Mouse (Mus musculus) CH12.LX (cell line): ENCODE data around the gene Tmem59l. TPM values are rescaled to one million over a fixed set of nuclear protein-coding genes. Genes with fewer than 3 reads are reported as not detected.

Experiments used
- DNase-seq: peaks from one replicate; pipeline ENCODE4 v3.0.0-alpha.2; 2013; ENCODE audit errors: extremely low read depth
- H3K27ac ChIP-seq: 2 replicates; pipeline ENCODE4 v1.5.1; 2012; ENCODE audit warnings: low read depth, mild to moderate bottlenecking, control low read depth, moderate library complexity; ENCODE audit not compliant: insufficient read depth
- H3K27me3 ChIP-seq: replicated peaks from 2 replicates; pipeline ENCODE3; 2012; ENCODE audit warnings: inconsistent platforms
- H3K36me3 ChIP-seq, 2 experiments: replicated peaks in 1 of 2; 2 replicates each; pipeline versions ENCODE3 to v1.6.1; 2012; ENCODE audit warnings: inconsistent platforms in 1 of 2, low read length in 1 of 2, mild to moderate bottlenecking in 1 of 2, mixed read lengths in 1 of 2, moderate library complexity in 1 of 2; ENCODE audit not compliant: control insufficient read depth in 1 of 2, insufficient read depth in 1 of 2
- H3K4me1 ChIP-seq, 2 experiments: 2 replicates each; pipeline ENCODE4 v1.6.1; 2012; ENCODE audit warnings: inconsistent platforms in 1 of 2, moderate library complexity in 1 of 2; ENCODE audit not compliant: insufficient read depth in 2 of 2, control insufficient read depth in 1 of 2
- H3K4me2 ChIP-seq: 2 replicates; pipeline ENCODE4 v1.6.1; 2012; ENCODE audit warnings: low read depth, mild to moderate bottlenecking, control low read depth; ENCODE audit not compliant: poor library complexity, insufficient read depth, severe bottlenecking
- H3K4me3 ChIP-seq, 3 experiments: fragments of 150-350 bp in 1 of 3; sonication (generic) in 1 of 3; replicated peaks in 1 of 3; 2 replicates each; pipeline versions ENCODE3 to v1.5.1; 2011 to 2012; ENCODE audit warnings: low read depth in 2 of 3, low read length in 2 of 3, mild to moderate bottlenecking in 2 of 3, moderate library complexity in 2 of 3, control low read depth in 1 of 3, improper control_type of control experiment in 1 of 3, inconsistent platforms in 1 of 3, mixed read lengths in 1 of 3; ENCODE audit not compliant: poor library complexity in 1 of 3
- H3K79me2 ChIP-seq: replicated peaks from 2 replicates; pipeline ENCODE4 v1.6.1; 2012; ENCODE audit warnings: mild to moderate bottlenecking, moderate library complexity; ENCODE audit not compliant: control insufficient read depth, poor library complexity, insufficient read depth, severe bottlenecking; ENCODE audit errors: extremely low read depth
- H3K9ac ChIP-seq: 2 replicates; pipeline ENCODE4 v1.6.1; 2012; ENCODE audit warnings: low read depth, mild to moderate bottlenecking, control low read depth, moderate library complexity; ENCODE audit not compliant: insufficient read depth
- H3K9me3 ChIP-seq: replicated peaks from 2 replicates; pipeline ENCODE3; 2012; ENCODE audit warnings: low read length, inconsistent platforms, mixed read lengths
- CHD1 ChIP-seq: IDR thresholded peaks from 2 replicates; pipeline ENCODE4 v1.6.1; 2012; ENCODE audit warnings: low read depth, low read length, improper control_type of control experiment, inconsistent platforms
- E2F4 ChIP-seq: IDR thresholded peaks from 2 replicates; pipeline ENCODE4 v1.6.1; 2011; ENCODE audit warnings: low read depth, low read length, improper control_type of control experiment; ENCODE audit not compliant: insufficient replicate concordance
- ETS1 ChIP-seq: conservative IDR thresholded peaks from 2 replicates; pipeline ENCODE4 v1.6.1; 2012; ENCODE audit warnings: low read depth, mild to moderate bottlenecking, inconsistent platforms, low read length, improper control_type of control experiment, moderate library complexity
- JUN ChIP-seq: IDR thresholded peaks from 2 replicates; pipeline ENCODE4 v1.6.1; 2011; ENCODE audit warnings: low read depth, mild to moderate bottlenecking, low read length, improper control_type of control experiment, moderate library complexity; ENCODE audit not compliant: insufficient read depth
- JUND ChIP-seq: conservative IDR thresholded peaks from 2 replicates; pipeline ENCODE4 v1.6.1; 2011; ENCODE audit warnings: low read depth, low read length, improper control_type of control experiment
- KAT2A ChIP-seq: IDR thresholded peaks from 2 replicates; pipeline ENCODE4 v1.6.1; 2012; ENCODE audit warnings: low read length, improper control_type of control experiment, inconsistent platforms; ENCODE audit not compliant: insufficient replicate concordance
- MEF2A ChIP-seq: IDR thresholded peaks from 2 replicates; pipeline ENCODE4 v1.6.1; 2014; ENCODE audit warnings: low read depth, mild to moderate bottlenecking, inconsistent platforms, low read length, improper control_type of control experiment, borderline replicate concordance
- NRF1 ChIP-seq: IDR thresholded peaks from 2 replicates; pipeline ENCODE4 v1.6.1; 2014; ENCODE audit warnings: low read depth, mild to moderate bottlenecking, inconsistent platforms, low read length, improper control_type of control experiment, moderate library complexity
- POLR2A ChIP-seq: IDR thresholded peaks from 2 replicates; pipeline ENCODE4 v1.6.1; 2011; ENCODE audit warnings: low read depth, mild to moderate bottlenecking, improper control_type of control experiment, low read length
- RAD21 ChIP-seq: IDR thresholded peaks from 2 replicates; pipeline ENCODE4 v1.6.1; 2011; ENCODE audit warnings: low read depth, mild to moderate bottlenecking, low read length, improper control_type of control experiment, moderate library complexity
- SIN3A ChIP-seq: IDR thresholded peaks from 2 replicates; pipeline ENCODE4 v1.6.1; 2012; ENCODE audit warnings: low read length, improper control_type of control experiment, inconsistent platforms
- SMC3 ChIP-seq: IDR thresholded peaks from 2 replicates; pipeline ENCODE4 v1.6.1; 2011; ENCODE audit warnings: low read depth, low read length, improper control_type of control experiment
- UBTF ChIP-seq: IDR thresholded peaks from 2 replicates; pipeline ENCODE4 v1.6.1; 2012; ENCODE audit warnings: low read depth, mild to moderate bottlenecking, inconsistent platforms, low read length, improper control_type of control experiment, moderate library complexity
- USF1 ChIP-seq: IDR thresholded peaks from 2 replicates; pipeline ENCODE4 v1.6.1; 2014; ENCODE audit warnings: low read depth, mild to moderate bottlenecking, inconsistent platforms, low read length, improper control_type of control experiment
- ZC3H11A ChIP-seq: IDR thresholded peaks from 2 replicates; pipeline ENCODE4 v1.6.1; 2012; ENCODE audit warnings: low read depth, mild to moderate bottlenecking, inconsistent platforms, low read length, improper control_type of control experiment
- ZKSCAN1 ChIP-seq: IDR thresholded peaks from 2 replicates; pipeline ENCODE4 v1.6.1; 2012; ENCODE audit warnings: low read depth, inconsistent platforms, low read length, improper control_type of control experiment, borderline replicate concordance
- ZMIZ1 ChIP-seq: IDR thresholded peaks from 2 replicates; pipeline ENCODE4 v1.6.1; 2012; ENCODE audit warnings: low read depth, mild to moderate bottlenecking, inconsistent platforms, low read length, improper control_type of control experiment
- dilution Hi-C: fragments of 300-500 bp; cut with MboI; formaldehyde crosslinking; loops from 2 replicates; pipeline ENCODE4 v1.14.3; 2020; ENCODE audit warnings: low sequenced_read_pairs; ENCODE audit not compliant: extremely low pct_unique_long_range_greater_than_20kb, extremely low pct_ligation_motif_present
- in situ Hi-C: fragments of 300-500 bp; cut with MboI; formaldehyde crosslinking; loops from 3 replicates; pipeline ENCODE4 v1.14.3; 2019; ENCODE audit warnings: low sequenced_read_pairs, low pct_ligation_motif_present, low pct_unique_long_range_greater_than_20kb, mixed read lengths
- polyA plus RNA-seq: library from polyadenylated mRNA; unstranded; fragments of >175 nt; gene quantifications from 2 replicates; pipeline ENCODE4 v1.2.1, GENCODE M21; 2012; ENCODE audit warnings: low read depth; ENCODE audit not compliant: insufficient read length
- total RNA-seq, 2 experiments: library from RNA; depleted of rRNA; stranded (reverse); fragments of 300-350 nt in 1 of 2; fragments of >200 nt in 1 of 2; gene quantifications; 2 replicates each; pipeline ENCODE4 v1.2.3; 2012 to 2014

The Tmem59l gene
- total and polyA plus RNA-seq, 3 experiments, result not detected

GRCm38 (mm10) chr8:70495001-70495770 is 8.0 kb upstream of the Tmem59l start:
- in situ Hi-C loops, result no loop called here
- H3K9ac ChIP-seq, result no peak overlapping the region
- H3K27ac ChIP-seq, result no peak overlapping the region
- H3K4me1 ChIP-seq, result peaks cover 0 to 22% of the 10 kb centered on the region in 2 experiments; a peak in 2 of 4 replicates
- H3K4me3 ChIP-seq, result no peak overlapping the region
- H3K9me3 ChIP-seq, result no peaks in the 10 kb centered on the region
- TF ChIP-seq ZC3H11A (no peak), ZMIZ1 (no peak), CHD1 (no peak), JUN (no peak), UBTF (no peak), JUND (no peak), ETS1 (no peak), POLR2A (no peak), KAT2A (no peak), SIN3A (no peak), USF1 (no peak), ZKSCAN1 (no peak), RAD21 (no peak), SMC3 (no peak), NRF1 (no peak), E2F4 (no peak)
- TF ChIP-seq, all 38 proteins: peak for 0
- no peak for DNase-seq
- Histone ChIP-seq H3K79me2 (no peaks in the 10 kb centered on the region), H3K4me2 (no peak overlapping the region), H3K27me3 (peaks cover 89% of the 10 kb centered on the region), H3K36me3 (no peaks in the 10 kb centered on the region)
- dilution Hi-C loops, result no loop called here

GRCm38 (mm10) chr8:70494416-70494945 is 7.3 kb upstream of the Tmem59l start:
- H3K27ac ChIP-seq, result no peak overlapping the region
- peaks cover 94% of the 10 kb centered on the region for H3K27me3 ChIP-seq
- in situ Hi-C loops (no loop called here), dilution Hi-C loops (no loop called here)
- H3K4me3 ChIP-seq, result no peak overlapping the region
- H3K9ac ChIP-seq, result no peak overlapping the region
- H3K9me3 ChIP-seq, result no peaks in the 10 kb centered on the region
- H3K36me3 ChIP-seq, result no peaks in the 10 kb centered on the region
- no peak overlapping the region for H3K4me2 ChIP-seq
- TF ChIP-seq KAT2A (no peak), MEF2A (no peak)
- H3K4me1 ChIP-seq, result peaks cover 2 to 17% of the 10 kb centered on the region in 2 experiments; a peak in 3 of 4 replicates
- no peak for DNase-seq
- no peaks in the 10 kb centered on the region for H3K79me2 ChIP-seq
